Mouse (Mus musculus) layer of hippocampus, adult 8-10 months (tissue): Measurements from ENCODE around the gene Gh. TPM values are rescaled to one million over a fixed set of nuclear protein-coding genes. Genes with fewer than 3 reads are reported as not detected.

ENCODE experiments used
- DNase-seq, 2 experiments: peaks; one replicate each; pipeline ENCODE4 v3.0.0; 2022; ENCODE audit warnings: low spot score in 2 of 2
- total RNA-seq, 4 experiments: library from RNA; stranded (reverse); gene quantifications; 2 replicates each; pipeline ENCODE4 v1.2.4; 2022

The Gh gene
- total RNA-seq, 4 experiments from 2014 or later: 0.57 to 1.7 TPM; not detected in 2

DNA sequence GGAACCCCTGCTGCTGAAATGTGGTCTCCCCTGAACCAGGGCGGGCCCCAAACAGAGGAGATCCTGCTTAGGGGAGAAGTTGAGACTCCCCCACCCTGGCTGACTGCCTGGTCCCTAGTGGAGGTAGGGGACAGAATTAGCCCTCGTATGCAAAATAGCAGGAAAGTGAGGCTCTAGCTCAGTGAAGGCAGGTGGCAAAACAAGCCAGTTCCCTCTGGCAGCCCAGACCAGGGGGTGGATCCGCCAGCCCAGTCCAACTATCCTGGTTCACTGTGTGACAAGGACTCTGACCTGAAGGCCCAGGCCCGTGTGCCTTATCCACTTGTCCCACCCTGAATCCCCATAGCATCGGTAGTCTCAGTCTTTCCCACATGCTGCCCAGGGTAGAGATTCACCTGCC, 8.5 kb upstream of the Gh start:
- DNase-seq: no peak

DNA sequence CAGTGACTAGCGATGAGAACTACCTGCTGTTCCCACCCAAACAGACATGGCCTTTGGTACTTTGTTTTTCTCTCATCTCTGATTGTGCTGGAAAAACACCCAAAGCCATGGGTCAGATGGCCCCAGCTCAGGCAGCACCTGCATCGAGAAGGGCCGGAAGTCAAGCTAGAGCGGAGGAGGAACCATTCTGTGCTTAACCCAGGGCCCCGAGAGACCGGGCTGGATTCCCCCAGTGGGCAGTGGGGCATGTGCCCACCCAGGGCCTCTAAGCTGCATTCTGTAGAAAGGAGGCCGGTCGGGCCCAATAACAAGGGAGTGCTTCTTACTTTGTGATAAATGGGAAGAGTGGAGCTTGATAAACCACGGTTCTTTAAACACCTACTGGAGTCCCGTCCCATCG, 6.5 kb upstream of the Gh start:
- no peak for DNase-seq

DNA sequence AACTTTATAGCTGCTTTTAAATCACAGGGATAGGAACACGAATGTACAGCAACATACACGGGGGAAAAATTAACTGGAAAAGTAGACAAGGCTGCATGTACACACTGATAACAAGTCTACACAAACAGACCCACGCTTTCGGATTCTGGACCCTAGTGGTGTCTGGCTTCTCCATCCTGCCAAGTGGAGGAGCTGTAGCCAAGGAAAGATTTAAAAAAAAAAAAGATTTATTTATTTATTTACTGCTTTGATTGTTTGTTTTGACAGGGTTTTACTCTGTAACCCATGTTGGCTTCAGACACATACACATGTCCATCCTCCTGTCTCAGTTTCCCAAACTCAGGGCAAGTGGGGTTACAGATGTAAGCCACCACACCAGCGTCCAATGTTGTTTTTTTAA, 5.8 kb upstream of the Gh start:
- DNase-seq: no peak

DNA sequence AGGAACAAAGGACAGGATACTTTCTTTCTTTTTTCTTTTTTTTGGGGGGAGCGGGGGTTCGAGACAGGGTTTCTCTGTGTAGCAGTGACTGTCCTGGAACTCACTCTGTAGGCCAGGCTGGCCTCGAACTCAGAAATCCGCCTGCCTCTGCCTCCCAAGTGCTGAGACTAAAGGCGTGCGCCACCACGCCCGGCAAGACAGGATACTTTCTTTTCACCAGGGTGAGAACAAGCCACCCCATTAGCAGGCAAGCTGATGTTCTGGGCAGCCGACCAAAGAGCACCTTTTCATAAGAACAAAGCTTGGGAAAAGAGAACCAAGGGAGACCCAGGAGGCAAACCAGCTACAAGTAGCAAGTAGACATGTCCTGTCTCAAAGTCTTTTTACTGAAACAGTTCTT, 5.1 kb upstream of the Gh start:
- no peak for DNase-seq

DNA sequence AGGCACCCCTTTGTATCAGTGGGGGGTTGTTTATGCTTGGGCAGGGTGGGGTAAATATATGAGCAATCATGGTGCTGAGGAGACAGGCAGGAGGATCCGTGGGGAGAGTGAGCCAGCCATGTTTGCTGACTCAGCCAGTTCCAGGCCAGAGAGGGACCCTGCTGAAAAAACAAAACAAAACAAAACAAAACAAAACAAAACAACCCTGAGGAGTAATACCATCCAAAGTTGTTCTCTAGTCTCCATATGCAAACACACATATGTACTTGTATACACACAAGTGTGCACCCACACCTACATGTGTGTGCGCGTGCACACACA, 4.4 kb upstream of the Gh start:
- DNase-seq: no peak

DNA sequence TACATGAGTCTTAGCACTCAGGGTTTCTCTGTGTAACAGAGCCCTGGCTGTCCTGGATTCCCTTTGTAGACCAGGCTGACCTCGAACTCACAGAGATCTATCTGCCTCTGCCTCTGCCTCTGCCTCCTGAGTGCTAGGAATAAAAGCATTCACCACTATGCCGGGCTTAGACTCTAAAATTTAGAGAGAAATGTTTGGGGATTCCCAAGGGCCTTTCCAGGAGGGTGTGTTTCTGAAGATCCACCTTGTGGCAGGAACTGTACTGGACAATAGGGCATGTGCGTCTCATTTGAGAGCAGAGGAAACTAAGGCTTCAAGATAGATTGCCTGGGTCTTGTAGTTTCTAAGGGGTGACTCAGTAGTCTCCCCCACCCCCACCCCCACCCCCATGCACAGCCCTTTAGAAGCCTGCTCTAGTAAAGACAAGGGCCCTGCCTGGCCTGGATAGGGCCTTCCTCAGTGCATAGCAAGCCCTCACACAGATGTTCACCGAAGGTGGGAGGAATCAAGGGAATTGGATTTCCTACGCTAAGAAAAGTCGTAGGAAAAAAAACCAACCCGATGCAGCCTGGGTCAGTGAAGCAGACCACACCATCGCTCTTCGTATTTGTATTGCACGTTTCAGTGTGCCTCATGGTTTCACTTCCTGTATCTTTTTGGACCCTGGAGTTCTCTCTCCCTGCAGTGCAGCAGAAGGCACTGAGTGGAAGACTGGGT, 3.8 kb upstream of the Gh start:
- no peak for DNase-seq

DNA sequence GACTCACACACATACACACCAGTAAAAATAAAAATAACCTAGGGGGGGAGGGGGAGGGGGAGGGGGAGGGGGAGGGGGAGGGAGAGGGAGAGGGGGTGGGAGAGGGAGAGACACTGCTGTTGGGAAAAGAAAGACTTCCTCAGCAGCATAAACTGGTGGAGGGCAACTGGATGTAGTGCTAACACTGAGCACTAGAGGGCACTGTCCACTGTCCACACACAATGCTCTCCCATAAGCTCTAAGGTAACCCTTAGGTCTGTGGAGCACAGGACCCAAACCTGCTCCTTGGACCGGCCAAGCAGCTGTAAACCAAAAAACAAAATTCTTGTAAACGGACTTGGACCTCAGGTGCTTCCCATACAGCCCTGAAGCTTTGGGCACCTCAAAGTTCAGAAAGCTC, 969 bp upstream of the Gh start:
- no peak for DNase-seq

DNA sequence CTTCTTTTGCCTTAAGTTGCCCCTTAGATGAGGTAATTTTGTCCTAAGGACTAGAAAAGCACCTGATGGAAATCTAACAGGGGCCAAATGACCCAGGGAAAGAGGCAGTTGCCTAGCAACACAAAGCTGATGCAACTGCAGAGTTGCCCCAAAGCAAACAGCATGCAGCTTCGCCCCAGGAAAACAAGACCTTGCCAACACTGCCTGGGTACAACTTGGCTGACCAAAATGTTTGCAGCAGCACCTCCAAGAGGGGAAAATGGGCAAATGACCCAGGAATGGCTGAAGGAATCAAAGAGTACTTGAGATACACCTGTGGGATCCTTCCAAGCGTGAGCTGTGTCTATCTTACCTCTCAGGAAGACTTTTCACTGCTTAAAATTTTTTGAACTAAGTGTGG, 9.8 kb downstream of the Gh start:
- DNase-seq: no peak

DNA sequence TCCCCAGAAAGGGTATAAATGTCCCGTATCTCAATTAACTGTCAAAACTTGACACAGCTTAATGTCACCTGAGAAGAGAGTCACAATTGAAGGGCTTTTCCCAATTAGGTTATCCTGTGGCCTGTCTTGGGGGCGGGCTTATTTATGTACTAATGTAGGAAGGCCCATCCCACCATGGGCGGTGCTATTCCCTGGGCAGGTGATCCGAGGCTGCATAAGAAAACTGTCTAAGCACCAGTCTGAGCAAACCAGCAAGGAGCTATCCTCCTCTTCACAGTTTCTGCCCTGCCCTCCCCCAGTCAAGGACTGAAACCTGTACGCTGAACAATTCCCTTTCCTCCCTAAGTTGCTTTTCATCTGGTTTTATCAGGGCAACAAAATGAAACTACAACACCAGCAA, 11.3 kb downstream of the Gh start:
- DNase-seq: no peak

DNA sequence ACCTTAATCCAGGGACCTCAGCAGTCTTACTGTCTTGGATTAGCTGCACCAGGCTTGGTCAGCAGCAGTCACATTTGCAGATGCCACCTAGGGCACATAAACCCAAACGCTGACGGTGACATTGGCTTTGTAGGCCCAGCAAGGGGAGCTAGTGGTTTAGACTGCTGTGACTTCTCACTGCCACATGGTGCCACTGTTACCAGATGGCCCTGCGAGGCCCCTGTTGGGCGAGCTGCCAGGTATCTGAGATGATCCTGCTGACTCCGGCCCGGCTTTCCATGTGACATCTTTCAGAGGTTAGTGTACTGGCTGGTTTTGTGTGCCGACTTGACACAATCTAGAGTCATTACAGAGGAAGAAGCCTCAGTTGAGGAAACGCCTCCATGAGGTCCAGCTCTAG, 12.3 kb downstream of the Gh start:
- no peak for DNase-seq

DNA sequence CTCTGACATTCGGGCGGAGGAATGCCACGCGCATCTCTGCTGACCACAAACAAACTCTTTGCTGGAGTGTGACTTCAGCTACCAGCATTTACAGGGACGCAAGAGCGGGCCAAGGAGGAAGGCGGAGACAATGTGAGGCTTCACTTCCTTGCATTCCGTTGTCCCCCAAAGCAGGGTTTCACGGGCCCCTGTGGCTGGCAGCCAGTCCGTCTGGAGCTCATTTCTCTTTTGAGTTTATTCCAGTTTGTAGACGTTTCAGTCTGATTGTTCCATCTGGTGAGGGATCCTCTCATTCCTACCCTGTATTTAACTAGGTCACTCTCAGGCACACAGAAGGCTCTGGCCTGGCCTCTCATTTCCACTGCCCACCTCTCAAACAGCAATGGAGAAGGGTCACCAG, 14.7 kb downstream of the Gh start:
- no peak for DNase-seq

DNA sequence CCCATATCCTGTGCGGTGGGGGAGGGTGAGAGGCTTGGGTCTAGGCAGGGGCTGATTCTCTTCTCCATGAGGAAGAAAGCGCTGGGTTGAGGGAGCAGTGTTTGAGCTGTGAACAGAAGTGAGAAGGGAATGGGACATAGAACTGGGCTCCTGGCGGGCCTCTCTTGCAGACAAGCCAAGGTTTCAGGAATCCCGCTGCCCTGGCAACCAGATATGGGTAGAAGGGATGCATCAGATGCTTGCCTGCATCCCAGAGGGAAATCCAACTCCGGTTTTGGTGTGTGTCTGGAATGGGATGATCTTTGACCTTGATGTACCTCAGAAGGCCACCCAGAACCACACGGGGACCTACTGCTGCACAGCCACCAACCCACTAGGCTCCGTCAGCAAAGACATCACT, 15.5 kb downstream of the Gh start:
- DNase-seq: no peak

DNA sequence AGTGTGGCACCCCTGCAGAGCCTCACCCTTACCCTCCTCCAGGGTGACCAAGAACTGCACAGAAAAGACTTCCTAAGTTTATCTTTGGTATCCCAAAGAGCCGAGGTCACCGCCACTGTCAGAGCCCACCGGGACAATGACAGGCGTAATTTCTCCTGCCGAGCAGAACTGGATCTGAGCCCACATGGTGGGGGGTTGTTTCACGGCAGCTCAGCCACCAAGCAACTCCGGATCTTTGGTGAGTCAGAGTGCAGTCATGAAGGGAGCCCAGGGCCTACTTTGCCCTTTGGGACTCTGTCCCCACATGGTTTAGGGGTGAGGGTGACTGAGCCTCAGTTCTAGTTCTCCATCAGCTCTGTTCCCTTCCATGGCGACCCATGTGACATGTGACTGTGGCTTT, 17.5 kb downstream of the Gh start:
- DNase-seq: no peak

DNA sequence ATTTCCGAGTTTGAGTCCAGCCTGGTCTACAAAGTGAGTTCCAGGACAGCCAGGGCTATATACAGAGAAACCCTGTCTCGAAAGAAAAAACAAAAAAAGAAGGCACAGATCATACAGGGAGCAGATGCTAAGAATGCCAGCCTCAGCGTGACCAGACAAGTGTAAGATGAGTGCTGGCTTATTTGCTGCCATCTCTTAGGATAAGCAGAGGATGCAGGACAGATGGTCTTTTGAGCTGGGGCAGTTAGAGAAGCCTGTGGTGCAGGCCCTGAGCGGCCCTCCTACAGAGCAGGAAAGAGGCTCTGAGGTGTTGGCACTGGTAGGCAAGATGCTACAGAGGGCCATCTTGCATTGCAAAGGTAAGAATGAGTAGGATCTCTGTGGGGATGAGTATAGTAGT, 18.3 kb downstream of the Gh start:
- DNase-seq: no peak

DNA sequence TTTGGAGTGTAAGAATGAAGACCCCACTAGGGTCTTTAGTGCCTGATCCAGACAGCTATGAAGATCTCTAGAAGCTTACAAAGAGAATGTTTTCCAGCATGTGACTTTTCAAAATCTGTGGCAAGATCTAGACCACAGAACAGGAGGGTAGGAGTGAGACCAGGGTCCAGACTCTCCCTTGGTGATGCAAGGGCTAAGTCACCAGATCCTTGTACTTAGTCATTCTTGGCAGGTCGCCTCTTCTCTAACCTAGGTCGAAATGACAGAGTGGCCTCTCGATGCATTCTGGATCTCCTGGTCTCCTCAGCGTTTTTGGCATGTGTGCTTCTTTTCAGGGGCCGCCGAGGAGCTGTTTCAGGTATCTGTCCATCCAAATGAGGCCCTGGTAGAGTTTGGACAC, 19.2 kb downstream of the Gh start:
- no peak for DNase-seq

DNA sequence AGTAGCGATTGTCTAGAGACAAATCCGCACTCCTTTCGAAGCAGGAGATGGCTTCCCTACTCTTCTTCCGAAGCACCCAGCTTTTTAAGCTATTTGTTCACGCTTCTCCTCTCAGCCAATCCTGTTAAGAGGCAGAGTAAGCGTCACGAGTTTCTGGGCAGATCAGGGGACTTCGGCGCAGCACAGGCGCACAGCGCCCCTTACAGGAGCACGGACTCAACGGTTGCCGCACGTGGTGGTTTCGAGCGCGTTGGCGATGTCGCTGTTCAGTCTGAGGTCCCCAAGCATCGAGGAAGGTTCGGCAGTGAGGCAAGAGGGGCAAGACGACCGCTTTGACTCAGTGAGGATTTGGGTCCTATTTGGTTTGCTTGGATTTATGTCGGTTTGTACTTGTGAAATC, 25.2 kb downstream of the Gh start, which contains the start of gene Tcam1:
Tcam1 (plus strand) TSS at position 219 of the 400 bp plus-strand sequence.
- peak; percentile 88 to 96 for DNase-seq

DNA sequence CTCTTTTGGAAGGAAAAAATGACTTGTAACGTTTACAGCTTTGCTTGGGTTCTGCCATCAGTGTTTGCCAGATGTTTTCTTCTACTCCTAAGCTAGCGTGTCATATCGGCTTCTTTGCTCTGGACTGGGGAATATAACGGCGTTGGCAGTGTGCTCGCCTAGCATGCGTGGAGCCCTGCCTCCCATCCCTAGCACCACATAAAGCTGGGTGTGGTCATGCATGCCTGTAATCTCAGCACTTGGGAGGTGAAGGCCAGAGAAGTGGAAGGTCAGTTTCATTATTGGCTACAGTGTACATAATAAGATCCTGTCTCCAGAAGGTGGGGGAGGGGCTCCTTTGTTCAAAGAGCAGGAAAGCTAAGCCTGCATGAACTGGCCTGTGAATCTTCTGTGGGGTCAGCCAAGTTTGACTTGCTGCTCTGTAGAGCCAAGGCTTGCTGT, 26.7 kb downstream of the Gh start:
- DNase-seq: no peak

DNA sequence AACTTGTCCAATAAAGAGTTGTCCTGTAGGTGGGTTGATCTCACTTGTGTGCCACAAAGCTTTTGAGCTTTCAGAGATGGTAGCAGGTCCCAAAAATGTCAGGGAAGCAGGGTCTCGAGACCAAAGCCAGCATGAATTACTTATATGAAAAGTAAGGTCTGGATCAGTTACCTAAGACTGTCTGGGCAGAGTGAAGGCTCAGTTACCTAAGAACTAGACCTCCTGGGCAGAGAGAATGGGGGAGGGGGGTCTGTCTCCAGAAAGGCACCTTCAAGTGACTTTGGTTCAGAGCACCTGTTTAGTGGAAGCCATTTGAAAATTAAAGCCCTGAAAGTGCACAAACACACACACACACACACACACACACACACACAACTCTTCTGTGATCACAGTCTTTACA, 27.3 kb downstream of the Gh start:
- no peak for DNase-seq

DNA sequence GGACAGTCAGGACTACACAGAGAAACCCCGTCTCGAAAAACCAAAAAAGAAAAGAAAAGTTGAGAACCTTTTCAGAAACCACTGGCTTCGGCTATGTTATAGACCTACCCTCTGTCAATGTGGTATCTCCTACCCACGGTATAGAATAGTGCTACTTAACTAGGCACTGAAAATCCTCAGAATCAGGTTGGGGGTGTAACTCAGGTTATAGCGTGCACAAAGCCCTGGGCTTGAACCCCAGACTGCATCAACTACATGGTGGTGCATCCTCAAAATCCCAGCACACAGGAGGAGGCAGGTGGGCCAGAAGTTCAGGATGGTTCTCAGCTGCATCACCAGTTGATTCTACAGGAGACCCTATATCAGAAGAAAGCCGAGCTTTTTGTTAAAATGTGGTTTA, 27.9 kb downstream of the Gh start:
- no peak for DNase-seq

DNA sequence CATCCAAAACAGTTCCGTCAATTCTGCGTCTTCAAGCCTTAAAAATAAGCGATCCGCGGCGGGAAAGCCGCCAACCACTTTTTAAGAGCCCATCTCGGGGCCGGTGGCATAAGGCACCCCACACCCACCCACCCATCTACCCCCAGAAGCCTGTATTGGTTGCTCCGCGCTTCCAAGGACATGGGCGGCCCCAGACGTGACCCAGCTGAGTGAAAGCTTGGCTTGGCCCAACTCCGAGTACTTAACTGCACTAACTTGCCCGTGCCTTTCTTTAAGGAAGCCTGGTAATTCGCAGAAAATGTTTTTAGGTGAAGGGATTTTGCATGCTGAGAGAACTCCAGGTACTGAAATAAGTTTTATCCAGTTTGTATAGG, 28.4 kb downstream of the Gh start:
- no peak for DNase-seq

DNA sequence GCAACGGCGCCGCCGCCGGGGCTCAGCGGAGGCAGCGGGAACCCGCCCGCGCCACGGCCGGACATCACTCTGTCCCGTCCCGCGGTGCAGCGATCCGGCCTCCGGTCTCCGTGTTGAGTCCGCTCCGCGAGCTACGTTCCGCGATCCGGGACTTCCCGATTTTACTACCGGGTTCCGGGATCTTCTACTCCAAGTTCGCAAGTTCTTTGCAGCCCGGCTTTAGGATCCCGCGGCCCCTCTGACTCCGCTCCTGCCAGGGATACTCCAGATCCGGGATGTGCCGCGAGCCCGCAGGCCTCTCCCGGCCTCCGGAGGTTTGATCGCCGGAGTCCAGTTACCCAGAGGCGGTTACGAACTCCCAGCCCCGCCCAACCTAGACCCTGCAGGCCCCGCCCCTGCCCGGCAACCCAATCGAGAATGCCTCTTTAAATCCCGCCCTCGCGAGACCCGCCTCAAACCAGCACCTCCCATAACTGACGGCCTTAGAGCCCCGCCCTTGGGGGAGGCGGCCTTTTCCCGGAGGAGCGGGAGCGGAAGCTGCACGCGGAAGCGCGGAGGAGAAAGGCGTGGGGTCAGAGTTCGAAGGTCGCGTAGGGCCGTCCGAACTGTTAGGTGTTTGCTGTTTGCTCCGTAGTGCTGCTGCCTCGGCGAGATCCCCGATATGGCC, 28.9 kb downstream of the Gh start, which contains the start of gene Smarcd2:
Smarcd2 (minus strand) TSS at position 329 of the 667 bp plus-strand sequence.
- DNase-seq: peak; percentile 99

DNA sequence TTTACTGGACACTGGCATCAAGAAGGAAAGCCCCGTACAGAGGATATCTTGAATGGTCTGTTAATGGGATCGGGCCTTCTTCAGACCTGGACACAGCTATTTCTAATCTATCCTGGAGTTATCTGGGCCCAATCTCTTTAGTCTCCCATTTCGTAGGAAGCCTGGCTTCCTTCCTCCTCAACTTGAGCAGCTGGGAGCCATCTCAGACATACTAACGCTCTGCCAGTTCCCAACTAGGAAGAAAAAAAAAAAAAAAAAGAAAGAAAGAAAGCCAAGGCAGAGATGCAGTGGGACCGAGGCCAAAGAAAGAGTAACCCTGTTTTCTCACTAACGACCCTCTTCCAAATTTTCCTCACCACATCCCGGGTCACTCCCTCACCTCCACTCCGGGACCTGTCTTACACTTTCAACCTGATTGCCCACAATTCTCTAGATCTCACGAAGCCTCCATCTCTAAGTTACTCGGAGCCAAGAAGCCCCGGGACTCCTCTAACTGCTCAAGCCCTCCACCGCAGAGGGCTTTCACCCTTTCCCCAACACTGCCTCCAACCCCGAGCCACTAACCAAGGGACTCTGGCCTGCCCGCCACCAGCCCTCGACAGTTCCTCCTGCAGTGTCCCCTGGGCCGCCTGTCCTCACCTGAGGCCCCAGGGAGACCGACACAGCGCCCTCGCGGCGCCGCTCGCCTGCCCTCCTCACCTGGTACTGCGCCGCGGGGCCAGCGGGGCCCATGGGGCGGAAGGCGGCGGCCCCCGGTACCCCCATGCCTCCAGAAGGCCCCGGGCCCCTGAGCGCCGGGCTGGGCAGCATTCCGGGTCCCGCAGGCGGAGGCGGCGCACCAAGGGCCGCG, 29.6 kb downstream of the Gh start:
- no peak for DNase-seq
